Mouse (Mus musculus): ENCODE results near the gene Gzf1.

The Gzf1 gene

GRCm38 (mm10) chr2:148686862-148687261, 6.0 kb downstream of the Gzf1 start:
- TF ChIP-seq GATA4 (IDR thresholded peaks at IDR 0.05; ENCODE audit: insufficient replicate concordance, low read length): no peak

- TF ChIP-seq GATA4 (IDR thresholded peaks at IDR 0.05; ENCODE audit: insufficient replicate concordance, low read length): no peak
Observed at GRCm38 (mm10) chr2:148687971-148688370, 7.1 kb downstream of the Gzf1 start.

GRCm38 (mm10) chr2:148689444-148690140, 8.8 kb downstream of the Gzf1 start:
- no peak for TF ChIP-seq GATA4 (IDR thresholded peaks at IDR 0.05; ENCODE audit: insufficient replicate concordance, low read length)

GRCm38 (mm10) chr2:148690291-148690690, 9.5 kb downstream of the Gzf1 start:
- no peak for TF ChIP-seq GATA4 (IDR thresholded peaks at IDR 0.05; ENCODE audit: insufficient replicate concordance, low read length)

- no peak for TF ChIP-seq GATA4 (IDR thresholded peaks at IDR 0.05; ENCODE audit: insufficient replicate concordance, low read length)
Observed at GRCm38 (mm10) chr2:148690781-148691180, 10.0 kb downstream of the Gzf1 start.

GRCm38 (mm10) chr2:148698571-148698970, 17.7 kb downstream of the Gzf1 start:
- TF ChIP-seq GATA4 (IDR thresholded peaks at IDR 0.05; ENCODE audit: insufficient replicate concordance, low read length): no peak

- TF ChIP-seq GATA4 (IDR thresholded peaks at IDR 0.05; ENCODE audit: insufficient replicate concordance, low read length): no peak
Observed at GRCm38 (mm10) chr2:148706409-148707201, 25.8 kb downstream of the Gzf1 start.

- TF ChIP-seq GATA4 (IDR thresholded peaks at IDR 0.05; ENCODE audit: insufficient replicate concordance, low read length): no peak
Observed at GRCm38 (mm10) chr2:148707202-148707530, 26.3 kb downstream of the Gzf1 start.

- no peak for TF ChIP-seq GATA4 (IDR thresholded peaks at IDR 0.05; ENCODE audit: insufficient replicate concordance, low read length)
Observed at GRCm38 (mm10) chr2:148712326-148712725, 31.5 kb downstream of the Gzf1 start.

GRCm38 (mm10) chr2:148717072-148717471, 36.2 kb downstream of the Gzf1 start:
- no peak for TF ChIP-seq GATA4 (IDR thresholded peaks at IDR 0.05; ENCODE audit: insufficient replicate concordance, low read length)

- TF ChIP-seq GATA4 (IDR thresholded peaks at IDR 0.05; ENCODE audit: insufficient replicate concordance, low read length): no peak
Observed at GRCm38 (mm10) chr2:148719271-148719995, 38.6 kb downstream of the Gzf1 start.

- no peak for TF ChIP-seq GATA4 (IDR thresholded peaks at IDR 0.05; ENCODE audit: insufficient replicate concordance, low read length)
Observed at GRCm38 (mm10) chr2:148731614-148732326, 50.9 kb downstream of the Gzf1 start.

GRCm38 (mm10) chr2:148732327-148733000, 51.6 kb downstream of the Gzf1 start, which contains the start of gene Napb:
Gene Napb (minus strand): TSS chr2:148732467.
- no peak for TF ChIP-seq GATA4 (IDR thresholded peaks at IDR 0.05; ENCODE audit: insufficient replicate concordance, low read length)

Measured in liver, adult (tissue).